Mouse (Mus musculus) neural tube, embryonic 11.5 days (tissue): Measurements from ENCODE around the gene Thsd4. TPM values are rescaled to one million over a fixed set of nuclear protein-coding genes. Genes with fewer than 3 reads are reported as not detected.

Experiments used
- ATAC-seq: fragments of 200-750 bp; cut with Nextera tagmentation; 2 replicates; pipeline ENCODE4 v1.8.0; 2017; ENCODE audit warnings: moderate number of reproducible peaks, mild to moderate bottlenecking, moderate TSS enrichment, moderate library complexity; ENCODE audit not compliant: insufficient read depth, low FRiP score, low TSS enrichment
- DNase-seq: peaks from one replicate; pipeline ENCODE4 v3.0.0-alpha.2; 2015; ENCODE audit warnings: low spot score
- H3K27ac ChIP-seq: fragments of 300-500 bp; sonication (generic); 2 replicates; pipeline ENCODE4 v1.5.1; 2014; ENCODE audit warnings: low read depth, mild to moderate bottlenecking, low read length
- H3K27me3 ChIP-seq: fragments of 300-500 bp; sonication (generic); 2 replicates; pipeline ENCODE4 v1.6.1; 2014; ENCODE audit warnings: mild to moderate bottlenecking, low read length, mixed read lengths; ENCODE audit not compliant: control insufficient read depth, insufficient read depth
- H3K36me3 ChIP-seq: fragments of 300-500 bp; sonication (generic); 2 replicates; pipeline ENCODE4 v1.6.1; 2014; ENCODE audit warnings: mild to moderate bottlenecking, low read length, moderate library complexity, mixed read lengths; ENCODE audit not compliant: control insufficient read depth, insufficient read depth
- H3K4me1 ChIP-seq: fragments of 300-500 bp; sonication (generic); 2 replicates; pipeline ENCODE4 v1.6.1; 2014; ENCODE audit warnings: low read length, mixed read lengths; ENCODE audit not compliant: control insufficient read depth, insufficient read depth
- H3K4me2 ChIP-seq: fragments of 300-500 bp; sonication (generic); 2 replicates; pipeline ENCODE4 v1.6.1; 2014; ENCODE audit warnings: low read depth, mild to moderate bottlenecking, moderate library complexity
- H3K4me3 ChIP-seq: fragments of 300-500 bp; sonication (generic); 2 replicates; pipeline ENCODE4 v1.5.1; 2014; ENCODE audit warnings: low read depth, low read length
- H3K9ac ChIP-seq: fragments of 300-500 bp; sonication (generic); 2 replicates; pipeline ENCODE4 v1.6.1; 2014; ENCODE audit warnings: mild to moderate bottlenecking, low read length
- H3K9me3 ChIP-seq: fragments of 300-500 bp; sonication (generic); 2 replicates; pipeline ENCODE4 v1.6.1; 2016; ENCODE audit warnings: low read length; ENCODE audit not compliant: control insufficient read depth
- WGBS: fragments of 180-500 bp; shearing (Covaris S2); extraction: QIAGEN DNeasy Blood & Tissue Kit; methylation state at CpG from one replicate; pipeline ENCODE4 v1.1.7; 2014; 5-methylcytosine and 5-hydroxymethylcytosine counted together
- polyA plus RNA-seq: library from polyadenylated mRNA; unstranded; fragments of >200 nt; fragmentation: Nextera tagmentation; extraction: Ambion mirVana; gene quantifications from 2 replicates; pipeline ENCODE4 v1.2.1, GENCODE M21; 2014

Gene Thsd4
- polyA plus RNA-seq, 1 experiment from 2014 or later = 5.4 TPM

GRCm38 (mm10) chr9:60482165-60482564 lies 39.7 kb downstream of the Thsd4 start:
- H3K27ac ChIP-seq = no peak overlapping the region
- DNase-seq (no peak), ATAC-seq (no peak)
- H3K9ac ChIP-seq = no peak overlapping the region
- no peaks in the 10 kb centered on the region for H3K27me3 ChIP-seq
- H3K36me3 ChIP-seq = no peaks in the 10 kb centered on the region
- no peaks in the 10 kb centered on the region for H3K4me1 ChIP-seq
- H3K4me2 ChIP-seq = no peak overlapping the region
- H3K4me3 ChIP-seq = no peak overlapping the region
- no peaks in the 10 kb centered on the region for H3K9me3 ChIP-seq
- 92% methylated on average over 4 of the region's 4 CpGs for whole genome bisulfite sequencing

DNA sequence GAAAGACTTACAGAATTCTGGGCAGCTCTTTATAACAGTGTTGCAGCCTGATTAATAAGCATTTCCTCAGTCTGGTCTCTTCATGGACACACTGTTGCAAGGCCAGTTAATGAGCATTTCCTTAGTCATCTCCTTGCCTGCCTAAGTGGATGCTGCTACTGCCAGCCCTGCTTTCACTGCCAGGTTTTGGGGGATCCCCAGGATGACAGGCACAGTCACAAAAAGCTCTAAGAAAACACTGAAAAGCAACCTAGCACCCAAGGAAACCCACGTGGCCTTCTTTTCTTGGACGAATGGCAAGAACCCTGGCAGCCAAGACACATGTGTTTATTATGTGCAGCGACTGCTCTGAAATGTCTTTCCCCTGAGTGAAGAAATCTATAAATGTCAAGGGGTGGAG lies 41.8 kb downstream of the Thsd4 start:
- H3K4me1 ChIP-seq = no peaks in the 10 kb centered on the region
- no peaks in the 10 kb centered on the region for H3K36me3 ChIP-seq
- H3K9ac ChIP-seq = no peak overlapping the region
- H3K27ac ChIP-seq = no peak overlapping the region
- H3K4me3 ChIP-seq = no peak overlapping the region
- ATAC-seq (no peak), DNase-seq (no peak)
- WGBS = 74% methylated on average over 3 of the region's 3 CpGs
- H3K27me3 ChIP-seq = no peaks in the 10 kb centered on the region; the same call in 1 of the 2 replicates
- no peak overlapping the region for H3K4me2 ChIP-seq
- H3K9me3 ChIP-seq = no peaks in the 10 kb centered on the region

GRCm38 (mm10) chr9:60478806-60479205 lies 43.0 kb downstream of the Thsd4 start:
- 62% methylated on average over 6 of the region's 6 CpGs for WGBS
- H3K27me3 ChIP-seq = no peaks in the 10 kb centered on the region; the same call in 1 of the 2 replicates
- no peak overlapping the region for H3K4me3 ChIP-seq
- H3K9ac ChIP-seq = no peak overlapping the region
- no peaks in the 10 kb centered on the region for H3K36me3 ChIP-seq
- no peaks in the 10 kb centered on the region for H3K9me3 ChIP-seq
- no peak overlapping the region for H3K4me2 ChIP-seq
- no peak for ATAC-seq
- H3K27ac ChIP-seq = no peak overlapping the region
- DNase-seq = no peak
- H3K4me1 ChIP-seq = no peaks in the 10 kb centered on the region

DNA sequence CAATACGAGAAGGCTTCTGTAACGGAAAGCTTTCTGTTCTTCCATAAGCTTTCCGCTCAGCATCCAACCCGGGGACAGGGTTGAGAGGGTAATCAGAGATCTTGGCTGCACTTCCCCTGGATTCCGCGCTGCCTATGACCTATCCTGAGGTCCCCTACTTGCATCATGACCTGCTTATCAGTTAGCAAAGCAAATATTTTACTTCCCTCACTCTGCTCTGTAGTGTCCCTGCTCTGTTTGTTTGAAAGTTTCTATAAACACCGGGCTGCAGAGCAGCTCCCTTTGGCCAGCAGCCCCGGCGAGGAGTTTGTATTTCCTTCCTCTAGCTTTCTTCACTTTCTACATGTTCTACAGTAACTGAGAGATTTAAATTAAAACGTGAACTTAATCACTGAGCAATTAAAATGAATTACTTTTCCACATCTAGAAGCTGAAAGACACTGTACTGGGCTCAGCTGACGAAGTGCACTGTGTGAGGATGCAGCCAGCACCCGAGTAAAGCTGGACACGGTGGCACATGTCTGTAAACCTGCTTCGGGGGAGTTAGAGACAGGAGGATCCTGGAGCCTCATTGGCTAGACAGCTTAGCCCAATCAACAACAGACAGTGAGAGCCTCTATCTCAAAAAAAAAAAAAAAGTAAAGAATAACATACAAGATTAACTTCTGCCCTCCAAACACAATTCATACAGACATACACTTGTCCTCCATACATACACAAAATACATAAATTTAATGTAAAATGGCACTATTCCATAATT lies 43.7 kb downstream of the Thsd4 start:
- no peak for DNase-seq

GRCm38 (mm10) chr9:60460010-60460982 lies 61.5 kb downstream of the Thsd4 start:
- Histone ChIP-seq H3K9ac (no peak overlapping the region), H3K27me3 (no peaks in the 10 kb centered on the region), H3K4me1 (peaks cover 6% of the 10 kb centered on the region; the same call in 1 of the 2 replicates), H3K4me2 (no peak overlapping the region), H3K9me3 (no peaks in the 10 kb centered on the region), H3K27ac (no peak overlapping the region), H3K36me3 (no peaks in the 10 kb centered on the region), H3K4me3 (no peak overlapping the region)
- ATAC-seq = no peak
- no peak for DNase-seq
- WGBS = 62% methylated on average over 13 of the region's 13 CpGs

More for the DNA sequence above, 43.7 kb downstream of the Thsd4 start:
- Histone ChIP-seq H3K4me2 (no peak overlapping the region), H3K9me3 (no peaks in the 10 kb centered on the region), H3K27ac (no peak overlapping the region), H3K4me1 (no peaks in the 10 kb centered on the region), H3K36me3 (no peaks in the 10 kb centered on the region), H3K4me3 (no peak overlapping the region), H3K27me3 (no peaks in the 10 kb centered on the region; the same call in 1 of the 2 replicates), H3K9ac (no peak overlapping the region)
- no peak for ATAC-seq
- 68% methylated on average over 14 of the region's 14 CpGs for WGBS

DNA sequence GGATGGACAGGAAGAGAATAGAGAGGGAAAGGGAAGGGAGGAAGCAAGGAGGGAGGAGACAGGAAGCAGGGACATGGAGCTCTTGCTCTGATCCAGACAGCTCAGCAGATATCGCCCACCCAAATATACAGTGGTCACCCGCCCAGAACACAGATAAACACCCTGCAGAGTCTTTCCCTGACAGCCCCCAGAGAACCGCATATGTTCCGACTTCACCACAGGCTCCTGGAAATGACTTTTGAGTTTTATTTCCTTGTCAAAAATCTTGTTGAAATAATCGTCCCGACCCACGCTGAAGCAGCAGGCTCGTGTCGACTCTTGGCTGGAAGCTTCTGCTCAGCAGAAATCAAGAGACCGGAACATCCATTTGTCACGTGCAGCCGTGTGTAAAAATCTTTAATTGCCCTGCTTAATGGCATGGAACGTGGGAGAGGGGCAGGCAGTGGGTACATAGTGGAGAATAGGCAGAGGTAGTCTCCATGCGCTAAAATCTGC lies 63.3 kb downstream of the Thsd4 start:
- Histone ChIP-seq H3K4me2 (no peak overlapping the region), H3K9me3 (no peaks in the 10 kb centered on the region), H3K4me1 (peaks cover 6% of the 10 kb centered on the region; the same call in 1 of the 2 replicates), H3K27me3 (no peaks in the 10 kb centered on the region), H3K9ac (0 out of 2 replicates have a peak overlapping the region, but pooled peaks have one; percentile 1), H3K27ac (no peak overlapping the region), H3K36me3 (no peaks in the 10 kb centered on the region), H3K4me3 (no peak overlapping the region)
- WGBS = 45% methylated on average over 14 of the region's 14 CpGs
- peak; percentile 48 for DNase-seq
- ATAC-seq = no peak

- H3K36me3 ChIP-seq = no peaks in the 10 kb centered on the region
- no peaks in the 10 kb centered on the region for H3K27me3 ChIP-seq
- DNase-seq = no peak
- ATAC-seq = no peak
- 71% methylated on average over 18 of the region's 18 CpGs for WGBS
- H3K9me3 ChIP-seq = no peaks in the 10 kb centered on the region
- no peak overlapping the region for H3K27ac ChIP-seq
- no peak overlapping the region for H3K4me2 ChIP-seq
- H3K4me3 ChIP-seq = no peak overlapping the region
- H3K9ac ChIP-seq = no peak overlapping the region
- H3K4me1 ChIP-seq = peaks cover 6% of the 10 kb centered on the region; the same call in 1 of the 2 replicates
Measured at GRCm38 (mm10) chr9:60457359-60458210, 64.3 kb downstream of the Thsd4 start.

DNA sequence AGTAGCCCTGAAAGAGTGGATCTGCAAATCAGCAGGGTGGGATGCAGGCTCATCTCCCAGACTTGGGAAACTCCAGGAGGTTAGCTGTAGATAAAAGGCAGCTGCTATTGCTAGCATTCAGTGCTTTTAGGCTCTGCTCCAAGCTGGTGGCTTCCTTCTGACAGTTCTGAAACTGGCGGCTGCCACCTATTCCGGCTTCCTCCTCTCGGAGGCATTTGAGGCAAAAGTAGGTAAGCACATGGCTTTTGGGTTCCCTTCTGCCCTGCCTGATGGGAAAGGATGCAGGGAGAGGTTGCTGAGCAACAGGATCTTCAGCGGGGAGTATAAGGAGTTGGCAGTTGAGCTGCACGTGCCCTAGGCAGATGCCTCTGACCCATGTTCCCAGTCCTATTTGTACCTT lies 65.2 kb downstream of the Thsd4 start:
- WGBS = 66% methylated on average over 5 of the region's 5 CpGs
- peaks cover 6% of the 10 kb centered on the region; the same call in 1 of the 2 replicates for H3K4me1 ChIP-seq
- H3K9me3 ChIP-seq = no peaks in the 10 kb centered on the region
- H3K9ac ChIP-seq = no peak overlapping the region
- no peak for ATAC-seq
- H3K4me2 ChIP-seq = no peak overlapping the region
- H3K36me3 ChIP-seq = no peaks in the 10 kb centered on the region
- no peaks in the 10 kb centered on the region for H3K27me3 ChIP-seq
- H3K27ac ChIP-seq = no peak overlapping the region
- no peak for DNase-seq
- H3K4me3 ChIP-seq = no peak overlapping the region
